Mouse (Mus musculus): ENCODE measurements around the gene Cnot1.
"Not testable (repeated sequence)": the region's sequence is repeated elsewhere in the genome, so short reads cannot be mapped to it uniquely, and the experiment has no call there.

Cnot1 gene

GRCm38 (mm10) chr8:95807331-95807843, at the start of gene Cnot1:
TSS of gene Cnot1 (minus strand) at chr8:95807464.
- DNase-seq (ENCODE audit: low read depth, low spot score) = peak; percentile 89

GRCm38 (mm10) chr8:95854174-95854573, 46.9 kb upstream of the Cnot1 start:
- no peak for DNase-seq (ENCODE audit: low read depth, low spot score)

- peak; percentile 66 for DNase-seq (ENCODE audit: low read depth, low spot score)
These were observed 46.0 kb upstream of the Cnot1 start, which contains the start of gene Slc38a7 for GRCm38 (mm10) chr8:95853102-95853843. TSS of gene Slc38a7 (minus strand) at chr8:95853539.

- no peak for DNase-seq (ENCODE audit: low read depth, low spot score)
These were observed 45.0 kb upstream of the Cnot1 start for GRCm38 (mm10) chr8:95852290-95852689.

GRCm38 (mm10) chr8:95850326-95850725, 43.1 kb upstream of the Cnot1 start:
- DNase-seq (ENCODE audit: low read depth, low spot score) = no peak

- no peak for DNase-seq (ENCODE audit: low read depth, low spot score)
These were observed 41.6 kb upstream of the Cnot1 start for GRCm38 (mm10) chr8:95848734-95849464.

- no peak for DNase-seq (ENCODE audit: low read depth, low spot score)
These were observed 40.8 kb upstream of the Cnot1 start for GRCm38 (mm10) chr8:95848061-95848551.

- no peak for DNase-seq (ENCODE audit: low read depth, low spot score)
These were observed 37.8 kb upstream of the Cnot1 start for GRCm38 (mm10) chr8:95845026-95845425.

GRCm38 (mm10) chr8:95843968-95844367, 36.7 kb upstream of the Cnot1 start:
- DNase-seq (ENCODE audit: low read depth, low spot score) = no peak

GRCm38 (mm10) chr8:95841436-95841835, 34.2 kb upstream of the Cnot1 start:
- no peak for DNase-seq (ENCODE audit: low read depth, low spot score)

- no peak for DNase-seq (ENCODE audit: low read depth, low spot score)
These were observed 32.0 kb upstream of the Cnot1 start for GRCm38 (mm10) chr8:95839289-95839688.

GRCm38 (mm10) chr8:95837266-95837665, 30.0 kb upstream of the Cnot1 start:
- DNase-seq (ENCODE audit: low read depth, low spot score) = no peak

GRCm38 (mm10) chr8:95835891-95836290, 28.6 kb upstream of the Cnot1 start:
- no peak for DNase-seq (ENCODE audit: low read depth, low spot score)

- DNase-seq (ENCODE audit: low read depth, low spot score) = no peak
These were observed 26.2 kb upstream of the Cnot1 start for GRCm38 (mm10) chr8:95833435-95833984.

GRCm38 (mm10) chr8:95832603-95833434, 25.6 kb upstream of the Cnot1 start:
- peak; percentile 60 for DNase-seq (ENCODE audit: low read depth, low spot score)

- DNase-seq (ENCODE audit: low read depth, low spot score) = no peak
These were observed 22.9 kb upstream of the Cnot1 start for GRCm38 (mm10) chr8:95830144-95830543.

- not testable (repeated sequence) for DNase-seq (ENCODE audit: low read depth, low spot score)
These were observed 17.9 kb upstream of the Cnot1 start, which contains the start of gene Sap18b for GRCm38 (mm10) chr8:95825162-95825561. TSS of gene Sap18b (plus strand) at chr8:95825346.

- DNase-seq (ENCODE audit: low read depth, low spot score) = no peak
These were observed 15.4 kb upstream of the Cnot1 start for GRCm38 (mm10) chr8:95822699-95823098.

GRCm38 (mm10) chr8:95822096-95822495, 14.8 kb upstream of the Cnot1 start:
- no peak for DNase-seq (ENCODE audit: low read depth, low spot score)

GRCm38 (mm10) chr8:95821266-95821665, 14.0 kb upstream of the Cnot1 start:
- no peak for DNase-seq (ENCODE audit: low read depth, low spot score)

GRCm38 (mm10) chr8:95818211-95818610, 10.9 kb upstream of the Cnot1 start:
- no peak for DNase-seq (ENCODE audit: low read depth, low spot score)
